Mouse (Mus musculus): ENCODE results near the gene Smpd3. TPM values are rescaled to one million over a fixed set of nuclear protein-coding genes. Genes with fewer than 3 reads are reported as not detected.
"Not testable (repeated sequence)": the region's sequence is repeated elsewhere in the genome, so short reads cannot be mapped to it uniquely, and the experiment has no call there.

Gene Smpd3
- polyA plus RNA-seq, 1 experiment from 2014 or later: 39.5 TPM

DNA sequence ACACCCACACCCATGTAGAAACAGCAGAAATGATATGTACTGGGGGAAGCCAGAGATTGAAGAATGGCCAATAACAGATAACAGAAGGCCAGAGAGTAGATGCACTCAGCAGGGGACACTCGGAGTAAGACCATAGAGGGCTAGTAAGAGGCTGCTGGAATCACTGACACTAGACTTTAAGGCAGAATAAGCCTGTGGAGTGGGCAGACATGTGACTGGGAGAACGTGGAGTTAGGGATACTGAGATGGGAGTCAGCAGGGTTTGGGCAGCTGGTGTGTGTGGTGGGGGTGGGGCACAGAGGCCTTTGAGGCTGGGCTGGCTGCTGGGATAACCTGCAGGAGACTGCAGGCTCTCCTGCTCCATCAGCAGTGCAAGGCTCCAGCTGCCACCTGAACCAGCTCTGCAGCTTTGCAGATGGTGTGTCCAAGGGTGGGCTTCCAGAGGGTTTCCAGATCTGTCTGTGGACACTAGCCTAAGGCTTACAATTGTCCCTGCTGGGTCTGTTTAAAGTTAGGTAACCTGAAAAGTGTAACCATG is 31.0 kb downstream of the Smpd3 start:
- H3K4me2 ChIP-seq (ENCODE audit: low read depth, low read length); H3K27me3 ChIP-seq (ENCODE audit: control insufficient read depth, insufficient read depth, low read length); ATAC-seq (ENCODE audit: low read depth); H3K36me3 ChIP-seq (ENCODE audit: control insufficient read depth, insufficient read depth, low read length); H3K9me3 ChIP-seq (ENCODE audit: control insufficient read depth, low read length); H3K27ac ChIP-seq (ENCODE audit: low read depth, low read length); H3K4me3 ChIP-seq (ENCODE audit: low read depth, low read length); H3K9ac ChIP-seq (replicated peaks; ENCODE audit: low read depth, low read length); H3K4me1 ChIP-seq (ENCODE audit: control insufficient read depth, insufficient read depth, low read length): not testable (repeated sequence)
- 44% methylated on average over 2 of the region's 2 CpGs for WGBS

GRCm38 (mm10) chr8:106306076-106306475 is 31.7 kb downstream of the Smpd3 start:
- Histone ChIP-seq H3K4me2 (ENCODE audit: low read depth, low read length) (no peak overlapping the region), H3K9ac (replicated peaks; ENCODE audit: low read depth, low read length) (no peak overlapping the region), H3K9me3 (ENCODE audit: control insufficient read depth, low read length) (no peaks in the 10 kb centered on the region), H3K4me3 (ENCODE audit: low read depth, low read length) (no peak overlapping the region), H3K27ac (ENCODE audit: low read depth, low read length) (no peak overlapping the region), H3K36me3 (ENCODE audit: control insufficient read depth, insufficient read depth, low read length) (no peaks in the 10 kb centered on the region), H3K4me1 (ENCODE audit: control insufficient read depth, insufficient read depth, low read length) (peaks cover 10% of the 10 kb centered on the region), H3K27me3 (ENCODE audit: control insufficient read depth, insufficient read depth, low read length) (no peaks in the 10 kb centered on the region)
- ATAC-seq (ENCODE audit: low read depth): no peak
- 83% methylated on average over 1 of the region's 1 CpGs for WGBS

DNA sequence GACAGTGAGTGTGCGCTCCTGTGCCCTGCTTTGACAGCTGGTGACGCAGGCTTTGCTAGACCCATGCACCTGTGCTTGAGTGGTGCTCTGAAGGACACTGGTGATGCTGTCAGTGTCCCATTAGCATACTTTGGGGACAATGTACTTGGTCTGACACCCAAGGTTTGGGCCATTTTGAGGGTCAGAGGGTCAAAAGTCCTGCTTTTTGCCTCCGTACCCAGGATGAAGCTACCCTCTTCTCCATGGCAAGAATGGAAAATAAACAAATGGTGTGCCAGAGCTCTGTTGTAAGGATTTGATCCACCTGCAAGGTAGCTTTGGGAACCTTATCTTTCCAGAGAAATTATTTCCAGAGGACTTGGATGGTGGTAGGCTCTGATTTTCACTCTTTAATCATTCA is 32.5 kb downstream of the Smpd3 start:
- H3K4me2 ChIP-seq (ENCODE audit: low read depth, low read length): no peak overlapping the region
- no peak overlapping the region for H3K4me3 ChIP-seq (ENCODE audit: low read depth, low read length)
- H3K9me3 ChIP-seq (ENCODE audit: control insufficient read depth, low read length): no peaks in the 10 kb centered on the region
- 93% methylated on average over 3 of the region's 3 CpGs for WGBS
- no peaks in the 10 kb centered on the region for H3K36me3 ChIP-seq (ENCODE audit: control insufficient read depth, insufficient read depth, low read length)
- no peak overlapping the region for H3K9ac ChIP-seq (replicated peaks; ENCODE audit: low read depth, low read length)
- ATAC-seq (ENCODE audit: low read depth): no peak
- H3K27ac ChIP-seq (ENCODE audit: low read depth, low read length): no peak overlapping the region
- peaks cover 16% of the 10 kb centered on the region for H3K4me1 ChIP-seq (ENCODE audit: control insufficient read depth, insufficient read depth, low read length)
- no peaks in the 10 kb centered on the region for H3K27me3 ChIP-seq (ENCODE audit: control insufficient read depth, insufficient read depth, low read length)

GRCm38 (mm10) chr8:106304321-106304720 is 33.5 kb downstream of the Smpd3 start:
- Histone ChIP-seq H3K27ac (ENCODE audit: low read depth, low read length) (no peak overlapping the region), H3K4me2 (ENCODE audit: low read depth, low read length) (no peak overlapping the region), H3K9me3 (ENCODE audit: control insufficient read depth, low read length) (no peaks in the 10 kb centered on the region), H3K27me3 (ENCODE audit: control insufficient read depth, insufficient read depth, low read length) (no peaks in the 10 kb centered on the region), H3K9ac (replicated peaks; ENCODE audit: low read depth, low read length) (no peak overlapping the region), H3K4me1 (ENCODE audit: control insufficient read depth, insufficient read depth, low read length) (peaks cover 16% of the 10 kb centered on the region), H3K4me3 (ENCODE audit: low read depth, low read length) (no peak overlapping the region), H3K36me3 (ENCODE audit: control insufficient read depth, insufficient read depth, low read length) (no peaks in the 10 kb centered on the region)
- no peak for ATAC-seq (ENCODE audit: low read depth)
- WGBS: 88% methylated on average over 6 of the region's 6 CpGs

DNA sequence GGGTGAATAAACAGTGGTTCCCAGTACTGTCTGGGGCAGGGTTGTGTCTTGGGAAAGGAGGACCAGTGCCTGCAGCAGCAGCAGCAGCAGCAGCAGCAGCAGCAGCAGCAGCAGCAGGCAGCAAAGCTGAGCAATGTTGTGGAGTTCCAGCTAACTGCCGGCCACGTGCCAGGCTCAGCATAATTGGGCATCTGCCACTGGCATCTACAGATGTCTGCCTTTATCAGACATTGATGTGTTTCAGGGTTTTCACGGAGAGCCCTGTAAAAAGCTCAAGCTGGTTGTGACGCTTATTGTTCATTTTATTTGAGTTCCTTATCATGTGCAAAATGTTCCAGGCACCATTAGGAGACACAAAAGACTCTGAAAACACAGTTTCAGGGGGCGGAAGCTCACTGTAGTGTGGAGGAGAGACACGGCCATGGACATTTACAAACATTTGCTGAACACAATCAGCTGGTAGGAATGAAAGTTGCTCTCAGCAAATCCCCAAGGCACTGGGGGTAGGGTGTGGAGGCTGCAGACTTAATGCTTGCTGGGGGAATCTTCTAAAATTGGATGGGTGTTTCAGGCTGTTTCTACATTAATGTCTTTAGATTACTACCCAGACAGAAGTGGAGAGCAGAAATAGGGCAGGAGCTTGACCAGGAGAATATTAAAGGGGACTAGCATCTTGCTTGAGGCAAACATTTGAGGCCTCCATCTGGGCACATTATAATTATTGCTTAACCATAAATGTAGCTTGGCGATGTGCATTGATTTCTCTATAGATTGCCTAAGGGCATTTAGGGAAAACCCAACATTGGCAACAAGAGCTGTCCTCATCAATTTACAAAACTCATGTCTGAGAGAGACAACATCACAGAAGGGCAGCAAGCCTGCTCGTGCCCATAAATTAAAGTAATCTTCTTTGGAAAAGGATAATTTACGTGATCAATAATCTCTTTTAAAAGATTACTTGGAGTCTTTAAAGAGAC is 36.8 kb downstream of the Smpd3 start:
- no peak overlapping the region for H3K9ac ChIP-seq (replicated peaks; ENCODE audit: low read depth, low read length)
- no peaks in the 10 kb centered on the region for H3K27me3 ChIP-seq (ENCODE audit: control insufficient read depth, insufficient read depth, low read length)
- peak overlapping the region; percentile 76 for H3K27ac ChIP-seq (ENCODE audit: low read depth, low read length)
- H3K4me1 ChIP-seq (ENCODE audit: control insufficient read depth, insufficient read depth, low read length): peaks cover 11% of the 10 kb centered on the region
- ATAC-seq (ENCODE audit: low read depth): peak; percentile 72; the same call in 1 of the 2 replicates
- no peak overlapping the region for H3K4me3 ChIP-seq (ENCODE audit: low read depth, low read length)
- 25% methylated on average over 9 of the region's 9 CpGs for WGBS
- H3K9me3 ChIP-seq (ENCODE audit: control insufficient read depth, low read length): no peaks in the 10 kb centered on the region
- no peaks in the 10 kb centered on the region for H3K36me3 ChIP-seq (ENCODE audit: control insufficient read depth, insufficient read depth, low read length)
- peak overlapping the region; percentile 26; the same call in 1 of the 2 replicates for H3K4me2 ChIP-seq (ENCODE audit: low read depth, low read length)

- no peaks in the 10 kb centered on the region for H3K9me3 ChIP-seq (ENCODE audit: control insufficient read depth, low read length)
- peaks cover 11% of the 10 kb centered on the region for H3K4me1 ChIP-seq (ENCODE audit: control insufficient read depth, insufficient read depth, low read length)
- H3K27ac ChIP-seq (ENCODE audit: low read depth, low read length): no peak overlapping the region
- no peaks in the 10 kb centered on the region for H3K27me3 ChIP-seq (ENCODE audit: control insufficient read depth, insufficient read depth, low read length)
- H3K4me3 ChIP-seq (ENCODE audit: low read depth, low read length): no peak overlapping the region
- H3K36me3 ChIP-seq (ENCODE audit: control insufficient read depth, insufficient read depth, low read length): no peaks in the 10 kb centered on the region
- no peak overlapping the region for H3K9ac ChIP-seq (replicated peaks; ENCODE audit: low read depth, low read length)
- no peak overlapping the region for H3K4me2 ChIP-seq (ENCODE audit: low read depth, low read length)
- WGBS: 78% methylated on average over 3 of the region's 3 CpGs
- peak; percentile 29; the same call in 1 of the 2 replicates for ATAC-seq (ENCODE audit: low read depth)
Observed at GRCm38 (mm10) chr8:106299686-106300085, 38.1 kb downstream of the Smpd3 start.

- no peak for ATAC-seq (ENCODE audit: low read depth)
- peaks cover 11% of the 10 kb centered on the region for H3K4me1 ChIP-seq (ENCODE audit: control insufficient read depth, insufficient read depth, low read length)
- H3K27me3 ChIP-seq (ENCODE audit: control insufficient read depth, insufficient read depth, low read length): no peaks in the 10 kb centered on the region
- H3K4me2 ChIP-seq (ENCODE audit: low read depth, low read length): no peak overlapping the region
- WGBS: 75% methylated on average over 1 of the region's 1 CpGs
- H3K9me3 ChIP-seq (ENCODE audit: control insufficient read depth, low read length): no peaks in the 10 kb centered on the region
- H3K27ac ChIP-seq (ENCODE audit: low read depth, low read length): no peak overlapping the region
- no peaks in the 10 kb centered on the region for H3K36me3 ChIP-seq (ENCODE audit: control insufficient read depth, insufficient read depth, low read length)
- H3K4me3 ChIP-seq (ENCODE audit: low read depth, low read length): no peak overlapping the region
- H3K9ac ChIP-seq (replicated peaks; ENCODE audit: low read depth, low read length): no peak overlapping the region
Observed at GRCm38 (mm10) chr8:106298846-106299245, 38.9 kb downstream of the Smpd3 start.

DNA sequence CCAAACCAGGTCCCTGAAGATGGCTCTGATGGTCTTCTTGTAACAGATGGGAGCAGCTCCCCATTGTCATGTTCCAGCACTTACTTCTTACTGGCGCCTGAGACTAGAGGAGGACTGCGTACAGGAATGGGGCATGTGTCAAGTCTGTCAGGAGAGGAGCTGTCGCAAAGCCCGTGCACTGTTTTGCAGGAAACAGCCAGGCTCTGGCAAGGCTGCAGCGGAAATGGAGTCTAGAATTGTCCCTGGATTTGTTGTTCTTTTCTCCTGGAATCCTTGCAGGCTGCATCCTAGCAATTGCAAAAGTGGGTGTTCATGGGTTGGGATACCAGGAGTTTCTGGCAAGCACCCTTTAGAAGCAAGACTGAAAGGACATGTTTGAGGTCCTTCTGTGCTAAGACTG is 39.5 kb downstream of the Smpd3 start:
- 69% methylated on average over 5 of the region's 5 CpGs for WGBS
- ATAC-seq (ENCODE audit: low read depth): no peak
- H3K9me3 ChIP-seq (ENCODE audit: control insufficient read depth, low read length): no peaks in the 10 kb centered on the region

More for the DNA sequence above, 39.5 kb downstream of the Smpd3 start:
- no peak overlapping the region for H3K9ac ChIP-seq (replicated peaks; ENCODE audit: low read depth, low read length)
- H3K4me3 ChIP-seq (ENCODE audit: low read depth, low read length): no peak overlapping the region
- no peaks in the 10 kb centered on the region for H3K27me3 ChIP-seq (ENCODE audit: control insufficient read depth, insufficient read depth, low read length)
- no peak overlapping the region for H3K4me2 ChIP-seq (ENCODE audit: low read depth, low read length)
- no peaks in the 10 kb centered on the region for H3K36me3 ChIP-seq (ENCODE audit: control insufficient read depth, insufficient read depth, low read length)
- H3K27ac ChIP-seq (ENCODE audit: low read depth, low read length): no peak overlapping the region
- H3K4me1 ChIP-seq (ENCODE audit: control insufficient read depth, insufficient read depth, low read length): peaks cover 11% of the 10 kb centered on the region

All from neural tube, embryonic 14.5 days (tissue).